Mouse (Mus musculus): ENCODE results near the gene Etv3. TPM values are rescaled to one million over a fixed set of nuclear protein-coding genes. Genes with fewer than 3 reads are reported as not detected.

The Etv3 gene
- polyA plus RNA-seq, 1 experiment from 2014 or later, result 8.3 TPM

DNA sequence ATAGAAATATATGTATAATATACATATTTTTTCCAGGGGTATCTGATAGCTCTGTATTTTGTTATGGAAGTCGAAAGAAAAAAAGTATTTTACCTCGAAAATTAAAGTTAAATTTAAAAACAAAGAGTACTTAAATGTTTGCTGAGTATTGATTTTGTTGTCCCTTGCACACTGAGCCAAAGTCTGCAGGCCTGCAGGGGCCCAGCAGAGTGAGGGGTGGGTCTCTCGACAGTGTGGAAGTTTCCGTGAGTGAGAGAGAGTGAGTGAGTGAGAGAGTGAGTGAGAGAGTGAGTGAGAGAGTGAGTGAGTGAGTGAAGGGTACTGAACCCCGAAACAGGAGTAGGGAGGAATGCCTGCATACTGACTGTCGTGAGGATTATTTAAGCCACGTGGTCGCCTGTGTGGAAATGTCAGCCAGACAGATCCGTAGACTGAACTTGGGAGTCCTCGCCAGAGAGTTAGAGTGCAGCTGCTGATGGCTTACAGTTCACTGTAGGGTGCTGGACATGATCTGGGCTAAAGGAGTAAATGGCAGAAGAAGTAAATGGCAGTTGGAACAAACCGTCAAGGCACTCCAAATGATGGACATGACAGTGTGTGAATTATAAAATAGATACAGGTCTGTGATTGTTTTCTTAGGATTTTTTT is 14.9 kb downstream of the Etv3 start:
- DNase-seq (no peak), ATAC-seq (ENCODE audit: low FRiP score, low TSS enrichment) (no peak)
- no peaks in the 10 kb centered on the region for H3K4me1 ChIP-seq (ENCODE audit: control insufficient read depth, insufficient read depth, low read length)
- WGBS, result 63% methylated on average over 11 of the region's 11 CpGs
- no peaks in the 10 kb centered on the region for H3K9me3 ChIP-seq (ENCODE audit: control insufficient read depth, low read length)
- no peak overlapping the region for H3K4me2 ChIP-seq (ENCODE audit: low read length)
- H3K27me3 ChIP-seq (ENCODE audit: control insufficient read depth, insufficient read depth, low read length), result no peaks in the 10 kb centered on the region
- no peak overlapping the region for H3K9ac ChIP-seq (replicated peaks; ENCODE audit: low read length)
- H3K4me3 ChIP-seq (replicated peaks; ENCODE audit: low read depth, low read length), result no peak overlapping the region
- no peak overlapping the region for H3K27ac ChIP-seq (replicated peaks; ENCODE audit: low read depth, low read length)
- peaks cover 39% of the 10 kb centered on the region for H3K36me3 ChIP-seq (ENCODE audit: control insufficient read depth, insufficient read depth, low read length)

DNA sequence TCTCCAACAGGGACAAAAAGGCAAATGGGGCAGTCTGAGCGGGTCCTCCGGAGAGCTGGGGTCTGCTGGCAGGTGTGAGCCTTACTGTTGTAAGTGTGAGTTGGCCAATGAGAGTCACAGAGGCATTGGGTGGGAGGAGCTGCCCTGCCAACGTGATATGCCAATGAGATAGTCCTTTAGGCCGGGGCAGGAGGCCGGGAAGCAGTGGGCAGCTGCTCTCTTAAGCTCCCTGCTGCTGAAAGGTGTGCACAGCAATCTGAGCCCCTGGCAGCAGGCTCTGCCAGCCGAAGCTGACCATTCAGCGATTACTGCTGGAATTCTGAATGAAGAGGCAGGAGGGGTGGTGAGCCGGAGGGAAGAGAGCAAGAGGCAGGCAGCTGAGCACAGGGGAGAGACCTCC is 15.5 kb downstream of the Etv3 start:
- H3K4me3 ChIP-seq (replicated peaks; ENCODE audit: low read depth, low read length), result no peak overlapping the region
- no peaks in the 10 kb centered on the region for H3K4me1 ChIP-seq (ENCODE audit: control insufficient read depth, insufficient read depth, low read length)
- no peaks in the 10 kb centered on the region for H3K9me3 ChIP-seq (ENCODE audit: control insufficient read depth, low read length)
- no peak for ATAC-seq (ENCODE audit: low FRiP score, low TSS enrichment)
- peaks cover 33% of the 10 kb centered on the region for H3K36me3 ChIP-seq (ENCODE audit: control insufficient read depth, insufficient read depth, low read length)
- H3K4me2 ChIP-seq (ENCODE audit: low read length), result no peak overlapping the region
- H3K9ac ChIP-seq (replicated peaks; ENCODE audit: low read length), result no peak overlapping the region
- 25% methylated on average over 8 of the region's 8 CpGs for WGBS
- H3K27me3 ChIP-seq (ENCODE audit: control insufficient read depth, insufficient read depth, low read length), result no peaks in the 10 kb centered on the region
- peak; percentile 17 for DNase-seq
- no peak overlapping the region for H3K27ac ChIP-seq (replicated peaks; ENCODE audit: low read depth, low read length)

DNA sequence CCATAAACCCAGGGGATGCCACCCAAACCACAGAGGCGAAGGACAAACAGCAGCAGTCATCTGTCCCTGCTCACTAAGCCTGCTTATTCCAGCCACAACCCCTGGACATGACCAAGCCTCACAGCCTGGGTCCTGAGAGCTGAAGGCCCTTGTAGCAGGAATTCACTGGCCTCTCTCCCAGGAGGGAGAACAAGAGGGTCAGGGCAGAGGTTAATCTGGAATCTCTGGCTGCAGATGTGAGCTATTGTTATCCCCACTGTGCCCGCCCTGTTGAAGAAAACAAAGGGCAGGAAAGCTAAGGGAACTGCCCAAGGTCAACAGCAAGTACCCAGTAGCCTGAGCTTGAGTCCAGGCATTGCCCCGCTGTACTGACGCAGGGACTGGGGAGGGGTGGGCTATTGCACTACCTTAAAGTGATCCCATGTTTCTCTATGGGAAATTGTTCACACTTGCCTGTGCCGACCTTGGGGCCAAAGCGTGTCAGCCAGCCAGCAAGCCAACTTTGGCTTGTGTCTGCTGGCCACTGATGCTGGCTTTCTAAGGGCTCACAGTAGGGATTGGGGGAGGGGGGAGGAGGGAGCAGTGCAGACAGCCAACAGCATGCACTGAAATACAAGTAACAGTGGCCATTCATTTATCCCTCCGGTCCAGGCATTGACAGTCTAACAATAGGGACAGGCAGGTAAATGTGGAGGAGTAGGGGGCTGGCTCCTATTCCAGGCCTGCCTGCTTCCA is 17.4 kb downstream of the Etv3 start:
- Histone ChIP-seq H3K27me3 (ENCODE audit: control insufficient read depth, insufficient read depth, low read length) (no peaks in the 10 kb centered on the region), H3K9ac (replicated peaks; ENCODE audit: low read length) (no peak overlapping the region), H3K9me3 (ENCODE audit: control insufficient read depth, low read length) (no peaks in the 10 kb centered on the region), H3K36me3 (ENCODE audit: control insufficient read depth, insufficient read depth, low read length) (peaks cover 14% of the 10 kb centered on the region), H3K27ac (replicated peaks; ENCODE audit: low read depth, low read length) (no peak overlapping the region), H3K4me1 (ENCODE audit: control insufficient read depth, insufficient read depth, low read length) (no peaks in the 10 kb centered on the region), H3K4me3 (replicated peaks; ENCODE audit: low read depth, low read length) (no peak overlapping the region), H3K4me2 (ENCODE audit: low read length) (no peak overlapping the region)
- 15% methylated on average over 7 of the region's 7 CpGs for WGBS
- ATAC-seq (ENCODE audit: low FRiP score, low TSS enrichment), result no peak
- DNase-seq, result no peak

GRCm38 (mm10) chr3:87545554-87545953 is 20.3 kb downstream of the Etv3 start:
- WGBS, result 40% methylated on average over 3 of the region's 3 CpGs
- Histone ChIP-seq H3K9ac (replicated peaks; ENCODE audit: low read length) (no peak overlapping the region), H3K27me3 (ENCODE audit: control insufficient read depth, insufficient read depth, low read length) (no peaks in the 10 kb centered on the region), H3K27ac (replicated peaks; ENCODE audit: low read depth, low read length) (no peak overlapping the region), H3K36me3 (ENCODE audit: control insufficient read depth, insufficient read depth, low read length) (no peaks in the 10 kb centered on the region), H3K4me1 (ENCODE audit: control insufficient read depth, insufficient read depth, low read length) (no peaks in the 10 kb centered on the region), H3K4me3 (replicated peaks; ENCODE audit: low read depth, low read length) (no peak overlapping the region), H3K9me3 (ENCODE audit: control insufficient read depth, low read length) (no peaks in the 10 kb centered on the region), H3K4me2 (ENCODE audit: low read length) (no peak overlapping the region)
- DNase-seq, result no peak
- ATAC-seq (ENCODE audit: low FRiP score, low TSS enrichment), result no peak

DNA sequence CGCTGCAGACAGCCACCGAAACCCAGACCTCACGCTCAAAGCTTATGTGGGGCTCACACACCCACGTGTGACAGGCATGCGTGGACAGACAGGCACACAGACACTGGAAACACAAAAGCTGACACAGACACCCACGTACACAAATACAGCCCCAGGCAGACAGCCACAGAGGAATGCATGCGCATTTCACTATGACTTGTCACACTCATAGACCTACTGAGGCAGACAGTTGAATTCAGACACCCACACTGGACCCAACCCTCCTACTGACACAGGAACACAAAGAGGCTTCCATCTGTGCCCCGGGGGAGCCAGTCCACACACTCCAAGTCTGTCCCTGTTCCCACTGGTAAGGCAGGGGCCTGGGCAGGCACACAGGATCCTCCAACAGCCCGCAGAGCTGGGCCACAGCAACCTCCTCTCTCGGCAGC is 21.1 kb downstream of the Etv3 start:
- Histone ChIP-seq H3K27ac (replicated peaks; ENCODE audit: low read depth, low read length) (no peak overlapping the region), H3K9ac (replicated peaks; ENCODE audit: low read length) (no peak overlapping the region), H3K4me3 (replicated peaks; ENCODE audit: low read depth, low read length) (no peak overlapping the region), H3K9me3 (ENCODE audit: control insufficient read depth, low read length) (no peaks in the 10 kb centered on the region), H3K4me1 (ENCODE audit: control insufficient read depth, insufficient read depth, low read length) (no peaks in the 10 kb centered on the region), H3K4me2 (ENCODE audit: low read length) (no peak overlapping the region), H3K36me3 (ENCODE audit: control insufficient read depth, insufficient read depth, low read length) (no peaks in the 10 kb centered on the region), H3K27me3 (ENCODE audit: control insufficient read depth, insufficient read depth, low read length) (no peaks in the 10 kb centered on the region)
- no peak for ATAC-seq (ENCODE audit: low FRiP score, low TSS enrichment)
- DNase-seq, result no peak
- 76% methylated on average over 10 of the region's 10 CpGs for WGBS

- ATAC-seq (ENCODE audit: low FRiP score, low TSS enrichment), result no peak
- H3K9ac ChIP-seq (replicated peaks; ENCODE audit: low read length), result no peak overlapping the region
Observed at GRCm38 (mm10) chr3:87549908-87550307, 24.7 kb downstream of the Etv3 start.

DNA sequence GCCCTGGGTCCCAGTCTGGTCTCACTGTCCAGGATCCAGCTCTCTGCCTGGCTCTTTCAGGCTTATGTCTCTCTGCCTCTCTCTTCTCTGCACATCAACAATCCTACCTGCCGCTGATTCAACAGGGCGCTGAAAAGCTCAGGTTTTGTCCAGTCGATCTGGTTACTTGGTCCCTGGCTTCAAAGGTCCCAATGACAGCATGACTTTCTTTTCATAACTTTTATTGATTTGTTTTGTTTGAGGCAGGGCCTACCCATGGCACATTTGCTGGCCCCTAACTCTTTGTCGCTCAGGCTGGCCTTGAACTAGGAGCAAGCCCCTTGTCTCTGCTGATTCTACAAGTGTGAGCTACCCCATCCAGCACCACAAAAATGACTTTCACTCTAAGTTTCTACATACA is 27.1 kb downstream of the Etv3 start:
- Histone ChIP-seq H3K9ac (replicated peaks; ENCODE audit: low read length) (no peak overlapping the region), H3K4me1 (ENCODE audit: control insufficient read depth, insufficient read depth, low read length) (no peaks in the 10 kb centered on the region), H3K9me3 (ENCODE audit: control insufficient read depth, low read length) (no peaks in the 10 kb centered on the region), H3K27ac (replicated peaks; ENCODE audit: low read depth, low read length) (no peak overlapping the region), H3K4me2 (ENCODE audit: low read length) (no peak overlapping the region), H3K4me3 (replicated peaks; ENCODE audit: low read depth, low read length) (no peak overlapping the region), H3K27me3 (ENCODE audit: control insufficient read depth, insufficient read depth, low read length) (no peaks in the 10 kb centered on the region), H3K36me3 (ENCODE audit: control insufficient read depth, insufficient read depth, low read length) (no peaks in the 10 kb centered on the region)
- 91% methylated on average over 4 of the region's 4 CpGs for WGBS
- no peak for ATAC-seq (ENCODE audit: low FRiP score, low TSS enrichment)
- no peak for DNase-seq

More at GRCm38 (mm10) chr3:87549908-87550307, 24.7 kb downstream of the Etv3 start:
- Histone ChIP-seq H3K4me1 (ENCODE audit: control insufficient read depth, insufficient read depth, low read length) (no peaks in the 10 kb centered on the region), H3K4me2 (ENCODE audit: low read length) (no peak overlapping the region), H3K27ac (replicated peaks; ENCODE audit: low read depth, low read length) (no peak overlapping the region), H3K4me3 (replicated peaks; ENCODE audit: low read depth, low read length) (no peak overlapping the region), H3K36me3 (ENCODE audit: control insufficient read depth, insufficient read depth, low read length) (no peaks in the 10 kb centered on the region), H3K9me3 (ENCODE audit: control insufficient read depth, low read length) (no peaks in the 10 kb centered on the region), H3K27me3 (ENCODE audit: control insufficient read depth, insufficient read depth, low read length) (no peaks in the 10 kb centered on the region)
- 26% methylated on average over 14 of the region's 14 CpGs for WGBS
- no peak for DNase-seq

DNA sequence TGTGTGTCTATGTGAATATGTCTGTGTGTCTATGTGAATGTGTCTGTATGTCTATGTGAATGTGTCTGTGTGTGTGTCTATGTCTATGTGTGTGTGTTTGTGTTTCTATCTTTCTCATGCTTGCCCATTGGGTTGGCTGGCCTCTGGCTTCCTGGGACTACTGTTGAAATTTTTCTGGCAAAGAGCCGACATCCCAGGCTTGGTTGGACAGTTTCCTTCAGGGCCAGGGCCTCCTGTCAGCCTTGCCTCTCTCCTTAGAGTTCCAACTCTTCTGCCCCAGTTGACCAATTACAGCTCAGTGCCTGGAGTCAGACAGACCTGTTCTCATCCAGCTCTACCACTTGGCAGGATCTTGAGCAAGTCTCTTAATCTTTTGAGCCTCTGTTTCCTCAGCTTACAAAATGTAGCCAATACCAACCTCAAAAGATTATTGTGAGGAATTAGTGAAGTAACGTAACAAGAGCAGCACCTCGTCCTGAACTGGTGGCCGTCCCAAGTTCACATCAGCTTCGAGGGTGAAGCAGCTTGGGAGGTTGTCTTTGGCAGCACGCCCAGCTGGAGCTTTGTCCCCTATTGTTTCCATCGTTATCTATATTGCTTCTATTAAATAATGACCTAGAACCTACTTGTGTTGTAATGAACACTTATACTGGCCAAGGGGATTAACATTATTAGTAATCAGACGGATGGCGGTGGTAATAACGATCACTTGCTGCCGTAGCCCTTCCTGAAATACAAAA is 28.2 kb downstream of the Etv3 start:
- no peak for DNase-seq
- no peak overlapping the region for H3K4me3 ChIP-seq (replicated peaks; ENCODE audit: low read depth, low read length)
- H3K27me3 ChIP-seq (ENCODE audit: control insufficient read depth, insufficient read depth, low read length), result no peaks in the 10 kb centered on the region
- 72% methylated on average over 11 of the region's 11 CpGs for WGBS
- H3K4me2 ChIP-seq (ENCODE audit: low read length), result no peak overlapping the region
- H3K9ac ChIP-seq (replicated peaks; ENCODE audit: low read length), result no peak overlapping the region
- H3K27ac ChIP-seq (replicated peaks; ENCODE audit: low read depth, low read length), result no peak overlapping the region
- no peaks in the 10 kb centered on the region for H3K4me1 ChIP-seq (ENCODE audit: control insufficient read depth, insufficient read depth, low read length)
- no peak for ATAC-seq (ENCODE audit: low FRiP score, low TSS enrichment)
- H3K36me3 ChIP-seq (ENCODE audit: control insufficient read depth, insufficient read depth, low read length), result no peaks in the 10 kb centered on the region
- H3K9me3 ChIP-seq (ENCODE audit: control insufficient read depth, low read length), result no peaks in the 10 kb centered on the region
